Mouse (Mus musculus): Measurements from ENCODE around the gene Fignl2. TPM values are rescaled to one million over a fixed set of nuclear protein-coding genes. Genes with fewer than 3 reads are reported as not detected.

The Fignl2 gene
- polyA plus RNA-seq, 2 experiments: 0.15 to 3.7 TPM

DNA sequence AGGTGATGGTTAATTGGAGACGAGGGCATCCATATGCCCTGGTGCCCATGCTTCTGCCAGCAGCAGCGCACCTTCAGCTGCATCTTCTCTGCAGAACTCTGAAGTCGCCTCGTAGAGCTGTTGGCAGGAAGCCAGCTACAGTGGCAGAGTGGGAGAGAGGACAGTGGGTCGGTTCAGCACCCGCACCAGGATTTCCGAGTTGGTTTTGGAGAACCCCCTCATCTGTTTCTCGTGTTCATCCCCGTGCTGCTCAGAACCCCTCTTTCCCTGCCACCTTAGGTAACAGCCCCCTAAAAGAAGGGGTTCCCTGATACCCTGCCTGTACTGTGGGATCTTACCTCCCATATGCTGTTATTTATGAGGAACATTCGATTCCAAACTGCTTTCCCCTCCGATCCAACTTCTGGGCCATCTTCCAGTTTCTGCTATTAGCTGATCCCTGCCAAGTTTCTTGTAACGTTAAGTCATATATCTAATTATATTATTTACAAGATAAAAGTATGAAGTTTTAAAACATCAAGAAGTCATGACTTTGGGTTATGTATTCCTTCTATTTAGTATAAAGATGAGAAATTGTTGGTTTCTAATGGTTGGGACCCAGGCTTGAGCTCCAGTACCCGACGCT, 69.9 kb downstream of the Fignl2 start:
- TF ChIP-seq POLR2A (IDR thresholded peaks at IDR 0.05; ENCODE audit: borderline replicate concordance, extremely low read depth, insufficient read depth, insufficient read length): no peak
- ATAC-seq (ENCODE audit: low FRiP score, low read depth): no peak
- peak; percentile 54 for DNase-seq (ENCODE audit: low spot score)
- no peaks in the 10 kb centered on the region for H3K9me3 ChIP-seq (ENCODE audit: control insufficient read depth, low read length)
- H3K4me3 ChIP-seq (replicated peaks; ENCODE audit: low read length): no peak overlapping the region
- no peak overlapping the region for H3K4me2 ChIP-seq (replicated peaks; ENCODE audit: low read depth, low read length, severe bottlenecking)
- H3K27me3 ChIP-seq (ENCODE audit: control insufficient read depth, insufficient read depth, low read length): no peaks in the 10 kb centered on the region
- H3K36me3 ChIP-seq (ENCODE audit: control insufficient read depth, insufficient read depth, low read length): no peaks in the 10 kb centered on the region
- H3K9ac ChIP-seq (ENCODE audit: low read depth, low read length, severe bottlenecking): no peak overlapping the region
- peaks cover 5% of the 10 kb centered on the region; the same call in 1 of the 2 replicates for H3K4me1 ChIP-seq (ENCODE audit: control insufficient read depth, insufficient read depth, low read length)
- 79% methylated on average over 14 of the region's 14 CpGs for WGBS
- no peak overlapping the region for H3K27ac ChIP-seq (replicated peaks; ENCODE audit: low read depth, low read length)

DNA sequence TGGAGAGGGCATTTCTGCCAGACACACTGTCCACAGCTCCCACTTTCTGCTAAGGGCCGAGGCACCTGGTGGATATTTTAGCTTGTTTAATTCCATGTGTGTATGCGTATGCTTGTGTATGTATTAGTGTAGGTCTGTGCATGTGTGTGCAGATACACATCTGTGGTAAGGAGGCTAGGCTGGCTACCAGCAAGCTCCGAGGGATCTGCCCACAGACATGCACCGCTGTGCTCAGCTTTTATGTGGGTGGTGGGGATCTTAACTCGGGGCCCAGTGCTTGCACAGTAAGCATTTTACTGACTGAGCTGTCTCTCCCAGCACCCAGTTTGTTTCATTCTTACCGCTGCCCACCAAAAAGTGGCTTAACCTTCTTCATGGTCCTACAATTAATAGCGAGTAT, 71.1 kb downstream of the Fignl2 start:
- Histone ChIP-seq H3K27ac (replicated peaks; ENCODE audit: low read depth, low read length) (no peak overlapping the region), H3K9ac (ENCODE audit: low read depth, low read length, severe bottlenecking) (no peak overlapping the region), H3K4me2 (replicated peaks; ENCODE audit: low read depth, low read length, severe bottlenecking) (peak overlapping the region; percentile 46), H3K4me3 (replicated peaks; ENCODE audit: low read length) (0 out of 2 replicates have a peak overlapping the region, but pooled peaks have one; percentile 38), H3K27me3 (ENCODE audit: control insufficient read depth, insufficient read depth, low read length) (no peaks in the 10 kb centered on the region), H3K4me1 (ENCODE audit: control insufficient read depth, insufficient read depth, low read length) (peaks cover 5% of the 10 kb centered on the region; the same call in 1 of the 2 replicates), H3K36me3 (ENCODE audit: control insufficient read depth, insufficient read depth, low read length) (no peaks in the 10 kb centered on the region), H3K9me3 (ENCODE audit: control insufficient read depth, low read length) (no peaks in the 10 kb centered on the region)
- WGBS: 57% methylated on average over 7 of the region's 7 CpGs
- no peak for ATAC-seq (ENCODE audit: low FRiP score, low read depth)
- no peak for TF ChIP-seq POLR2A (IDR thresholded peaks at IDR 0.05; ENCODE audit: borderline replicate concordance, extremely low read depth, insufficient read depth, insufficient read length)
- DNase-seq (ENCODE audit: low spot score): no peak

DNA sequence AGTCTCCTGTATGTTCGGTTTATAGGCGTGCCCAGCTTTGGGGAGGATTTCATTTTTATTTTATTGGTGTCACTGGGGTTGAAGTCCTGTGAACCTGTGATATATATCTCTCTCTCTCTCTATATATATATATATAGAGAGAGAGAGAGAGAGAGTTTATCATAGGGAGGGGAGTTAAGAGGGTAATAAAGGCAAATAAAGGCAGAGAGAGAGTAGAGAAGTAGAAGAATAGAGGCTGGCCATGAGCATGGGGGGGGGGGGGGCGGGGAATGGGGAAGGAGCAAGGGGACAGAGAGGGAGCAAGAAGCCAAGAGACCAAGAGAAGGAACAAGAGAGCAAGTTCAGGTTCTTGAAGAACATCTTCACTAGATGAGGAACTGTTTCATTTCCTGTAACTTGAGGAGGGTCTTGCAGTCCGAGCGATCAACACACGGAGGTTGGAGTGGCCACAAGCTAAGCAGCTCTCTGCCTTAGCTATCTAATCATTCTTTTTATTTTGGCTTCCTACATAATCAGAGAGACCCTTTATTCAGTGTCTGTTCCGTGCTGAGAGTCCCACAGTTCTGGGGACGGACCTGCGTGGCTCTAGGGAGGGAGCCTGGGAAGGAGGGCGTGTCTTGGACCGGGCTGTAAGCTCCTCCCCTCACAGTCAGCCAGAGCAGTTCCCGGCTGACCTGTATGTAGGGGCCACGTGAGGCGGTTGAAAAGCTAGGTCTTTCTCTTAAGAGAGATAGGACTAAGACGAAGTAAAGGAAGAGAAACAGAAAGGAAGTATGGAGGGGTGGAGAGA, 71.9 kb downstream of the Fignl2 start:
- H3K9me3 ChIP-seq (ENCODE audit: control insufficient read depth, low read length): no peaks in the 10 kb centered on the region
- peak overlapping the region; percentile 46 for H3K4me2 ChIP-seq (replicated peaks; ENCODE audit: low read depth, low read length, severe bottlenecking)
- DNase-seq (ENCODE audit: low spot score) (peak; percentile 45), ATAC-seq (ENCODE audit: low FRiP score, low read depth) (peak; percentile 82)
- H3K4me1 ChIP-seq (ENCODE audit: control insufficient read depth, insufficient read depth, low read length): peaks cover 5% of the 10 kb centered on the region; the same call in 1 of the 2 replicates
- no peak overlapping the region for H3K9ac ChIP-seq (ENCODE audit: low read depth, low read length, severe bottlenecking)
- no peaks in the 10 kb centered on the region for H3K27me3 ChIP-seq (ENCODE audit: control insufficient read depth, insufficient read depth, low read length)
- no peak overlapping the region for H3K27ac ChIP-seq (replicated peaks; ENCODE audit: low read depth, low read length)
- peak overlapping the region; percentile 38 for H3K4me3 ChIP-seq (replicated peaks; ENCODE audit: low read length)
- no peaks in the 10 kb centered on the region for H3K36me3 ChIP-seq (ENCODE audit: control insufficient read depth, insufficient read depth, low read length)
- WGBS: 12% methylated on average over 14 of the region's 15 CpGs
- no peak for TF ChIP-seq POLR2A (IDR thresholded peaks at IDR 0.05; ENCODE audit: borderline replicate concordance, extremely low read depth, insufficient read depth, insufficient read length)

DNA sequence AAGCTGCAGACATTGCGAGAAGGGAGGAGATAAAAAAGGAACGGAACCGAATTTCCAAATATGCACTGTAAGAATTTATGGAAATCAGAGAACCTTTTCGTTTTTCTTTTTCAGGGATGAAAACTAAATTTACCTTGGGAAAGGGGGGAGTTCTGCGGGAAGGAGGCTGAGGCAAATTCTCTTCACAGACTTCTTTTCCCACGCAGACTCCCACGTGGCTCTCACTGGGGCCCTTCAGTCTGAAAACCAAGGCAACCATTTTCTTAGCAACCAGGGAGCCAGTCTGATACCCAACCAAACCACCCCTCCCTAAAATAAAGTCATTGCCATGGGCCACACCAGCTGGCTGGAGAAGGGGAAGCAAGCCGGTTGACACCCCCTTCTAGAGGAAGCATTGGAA, 72.7 kb downstream of the Fignl2 start:
- H3K9me3 ChIP-seq (ENCODE audit: control insufficient read depth, low read length): no peaks in the 10 kb centered on the region
- no peak overlapping the region for H3K27ac ChIP-seq (replicated peaks; ENCODE audit: low read depth, low read length)
- no peak for TF ChIP-seq POLR2A (IDR thresholded peaks at IDR 0.05; ENCODE audit: borderline replicate concordance, extremely low read depth, insufficient read depth, insufficient read length)
- no peak for ATAC-seq (ENCODE audit: low FRiP score, low read depth)
- DNase-seq (ENCODE audit: low spot score): no peak
- H3K9ac ChIP-seq (ENCODE audit: low read depth, low read length, severe bottlenecking): no peak overlapping the region
- H3K36me3 ChIP-seq (ENCODE audit: control insufficient read depth, insufficient read depth, low read length): no peaks in the 10 kb centered on the region
- H3K27me3 ChIP-seq (ENCODE audit: control insufficient read depth, insufficient read depth, low read length): no peaks in the 10 kb centered on the region
- no peak overlapping the region for H3K4me2 ChIP-seq (replicated peaks; ENCODE audit: low read depth, low read length, severe bottlenecking)
- H3K4me3 ChIP-seq (replicated peaks; ENCODE audit: low read length): no peak overlapping the region
- WGBS: 78% methylated on average over 8 of the region's 8 CpGs
- H3K4me1 ChIP-seq (ENCODE audit: control insufficient read depth, insufficient read depth, low read length): peaks cover 5% of the 10 kb centered on the region; the same call in 1 of the 2 replicates

DNA sequence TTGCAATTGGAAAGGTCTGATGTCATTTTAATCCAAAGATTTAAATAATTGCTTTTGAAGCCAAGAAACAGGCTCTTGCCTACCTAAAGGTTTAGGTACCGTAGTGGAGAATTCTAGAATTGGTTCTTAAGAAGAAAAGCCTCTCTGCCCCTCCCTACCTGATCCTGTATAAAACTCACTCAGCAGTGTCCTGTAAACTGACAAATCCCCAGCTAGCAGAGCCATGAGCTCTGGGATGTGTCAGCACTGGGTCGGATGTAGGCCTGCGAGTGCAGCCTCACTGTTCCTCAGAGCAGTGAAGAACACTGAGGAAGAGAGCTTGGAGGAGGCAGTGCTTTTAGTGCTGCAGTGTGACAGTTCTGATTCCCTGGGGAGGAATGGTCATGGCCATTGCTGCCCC, 73.8 kb downstream of the Fignl2 start:
- no peak overlapping the region for H3K4me3 ChIP-seq (replicated peaks; ENCODE audit: low read length)
- H3K36me3 ChIP-seq (ENCODE audit: control insufficient read depth, insufficient read depth, low read length): no peaks in the 10 kb centered on the region
- DNase-seq (ENCODE audit: low spot score): no peak
- 68% methylated on average over 3 of the region's 3 CpGs for WGBS
- no peaks in the 10 kb centered on the region for H3K9me3 ChIP-seq (ENCODE audit: control insufficient read depth, low read length)
- no peak for TF ChIP-seq POLR2A (IDR thresholded peaks at IDR 0.05; ENCODE audit: borderline replicate concordance, extremely low read depth, insufficient read depth, insufficient read length)
- H3K27ac ChIP-seq (replicated peaks; ENCODE audit: low read depth, low read length): no peak overlapping the region
- no peak overlapping the region for H3K4me2 ChIP-seq (replicated peaks; ENCODE audit: low read depth, low read length, severe bottlenecking)
- no peak overlapping the region for H3K9ac ChIP-seq (ENCODE audit: low read depth, low read length, severe bottlenecking)
- no peak for ATAC-seq (ENCODE audit: low FRiP score, low read depth)
- H3K27me3 ChIP-seq (ENCODE audit: control insufficient read depth, insufficient read depth, low read length): no peaks in the 10 kb centered on the region
- H3K4me1 ChIP-seq (ENCODE audit: control insufficient read depth, insufficient read depth, low read length): peaks cover 5% of the 10 kb centered on the region; the same call in 1 of the 2 replicates
